Mouse (Mus musculus) ES-E14 (cell line): ENCODE measurements around the gene Aff1.

Source experiments
- CHD2 ChIP-seq: IDR thresholded peaks from 2 replicates; pipeline ENCODE4 v1.6.1; 2014; ENCODE audit warnings: mild to moderate bottlenecking, low read depth, low read length, inconsistent platforms
- HCFC1 ChIP-seq: IDR thresholded peaks from 2 replicates; pipeline ENCODE4 v1.6.1; 2012; ENCODE audit warnings: low read length, inconsistent platforms, borderline replicate concordance; ENCODE audit not compliant: insufficient read depth
- MAFK ChIP-seq: IDR thresholded peaks from 2 replicates; pipeline ENCODE4 v1.6.1; 2014; ENCODE audit warnings: mild to moderate bottlenecking, low read depth, low read length, inconsistent platforms; ENCODE audit not compliant: insufficient read depth
- ZC3H11A ChIP-seq: IDR thresholded peaks from 2 replicates; pipeline ENCODE4 v1.6.1; 2012; ENCODE audit warnings: low read depth, mild to moderate bottlenecking, inconsistent platforms, low read length, borderline replicate concordance
- ZNF384 ChIP-seq: IDR thresholded peaks from 2 replicates; pipeline ENCODE4 v1.6.1; 2012; ENCODE audit warnings: low read depth, low read length, inconsistent platforms

GRCm38 (mm10) chr5:103803927-103804590 is 111.9 kb downstream of the Aff1 start:
- TF ChIP-seq ZNF384: no peak
- no peak for TF ChIP-seq MAFK
- TF ChIP-seq ZC3H11A: no peak
- no peak for TF ChIP-seq HCFC1
- no peak for TF ChIP-seq CHD2
